Mouse (Mus musculus) embryonic facial prominence, embryonic 15.5 days (tissue): ENCODE measurements around the gene Dpf2. TPM values are rescaled to one million over a fixed set of nuclear protein-coding genes. Genes with fewer than 3 reads are reported as not detected.
A peak's percentile ranks its signal among the peaks of the same experiment; 100 is the strongest.

ENCODE experiments used
- ATAC-seq: fragments of 200-750 bp; cut with Nextera tagmentation; 2 replicates; pipeline ENCODE4 v1.8.0; 2017; ENCODE audit warnings: low read depth, moderate TSS enrichment; ENCODE audit not compliant: insufficient number of reproducible peaks, low FRiP score, low TSS enrichment
- H3K27ac ChIP-seq: fragments of 300-500 bp; sonication (generic); replicated peaks from 2 replicates; pipeline ENCODE4 v1.5.1; 2015; ENCODE audit warnings: mild to moderate bottlenecking, inconsistent platforms
- H3K27me3 ChIP-seq: fragments of 300-500 bp; sonication (generic); 2 replicates; pipeline ENCODE4 v1.6.1; 2015; ENCODE audit warnings: inconsistent platforms
- H3K36me3 ChIP-seq: fragments of 300-500 bp; sonication (generic); 2 replicates; pipeline ENCODE4 v1.6.1; 2015; ENCODE audit warnings: mild to moderate bottlenecking, inconsistent platforms
- H3K4me1 ChIP-seq: fragments of 300-500 bp; sonication (generic); 2 replicates; pipeline ENCODE4 v1.6.1; 2015; ENCODE audit warnings: inconsistent platforms
- H3K4me2 ChIP-seq: fragments of 300-500 bp; sonication (generic); replicated peaks from 2 replicates; pipeline ENCODE4 v1.6.1; 2015; ENCODE audit warnings: mild to moderate bottlenecking, inconsistent platforms
- H3K4me3 ChIP-seq: fragments of 300-500 bp; sonication (generic); replicated peaks from 2 replicates; pipeline ENCODE4 v1.5.1; 2015; ENCODE audit warnings: mild to moderate bottlenecking, inconsistent platforms
- H3K9ac ChIP-seq: fragments of 300-500 bp; sonication (generic); 2 replicates; pipeline ENCODE4 v1.6.1; 2015; ENCODE audit warnings: inconsistent platforms
- H3K9me3 ChIP-seq: fragments of 300-500 bp; sonication (generic); replicated peaks from 2 replicates; pipeline ENCODE4 v1.6.1; 2016; ENCODE audit warnings: inconsistent platforms
- WGBS: fragments of 180-500 bp; shearing (Covaris S2); methylation state at CpG from one replicate; pipeline ENCODE4 v1.1.7; 2015; 5-methylcytosine and 5-hydroxymethylcytosine counted together
- polyA plus RNA-seq: library from polyadenylated mRNA; unstranded; fragments of >200 nt; fragmentation: Nextera tagmentation; extraction: Ambion mirVana; gene quantifications from 2 replicates; pipeline ENCODE4 v1.2.1, GENCODE M21; 2015

Gene Dpf2
- polyA plus RNA-seq, 1 experiment from 2014 or later: 167 TPM

GRCm38 (mm10) chr19:5856604-5857003, 56.2 kb downstream of the Dpf2 start:
- no peaks in the 10 kb centered on the region for H3K27me3 ChIP-seq
- WGBS: 61% methylated on average over 9 of the region's 9 CpGs
- H3K9me3 ChIP-seq: no peaks in the 10 kb centered on the region
- no peak for ATAC-seq
- H3K9ac ChIP-seq: no peak overlapping the region
- H3K36me3 ChIP-seq: peaks cover 82% of the 10 kb centered on the region
- H3K4me1 ChIP-seq: 0 out of 2 replicates have a peak, but pooled peaks cover 2% of the 10 kb centered on the region
- H3K4me2 ChIP-seq: no peak overlapping the region
- no peak overlapping the region for H3K4me3 ChIP-seq
- H3K27ac ChIP-seq: no peak overlapping the region

GRCm38 (mm10) chr19:5852035-5852722, 60.6 kb downstream of the Dpf2 start:
- Histone ChIP-seq H3K27ac (peak overlapping the region; percentile 45; the same call in 1 of the 2 replicates), H3K4me2 (no peak overlapping the region), H3K27me3 (no peaks in the 10 kb centered on the region), H3K9me3 (no peaks in the 10 kb centered on the region), H3K36me3 (peaks cover 46% of the 10 kb centered on the region), H3K9ac (no peak overlapping the region), H3K4me1 (peaks cover 41% of the 10 kb centered on the region), H3K4me3 (no peak overlapping the region)
- WGBS: 81% methylated on average over 12 of the region's 12 CpGs
- no peak for ATAC-seq

DNA sequence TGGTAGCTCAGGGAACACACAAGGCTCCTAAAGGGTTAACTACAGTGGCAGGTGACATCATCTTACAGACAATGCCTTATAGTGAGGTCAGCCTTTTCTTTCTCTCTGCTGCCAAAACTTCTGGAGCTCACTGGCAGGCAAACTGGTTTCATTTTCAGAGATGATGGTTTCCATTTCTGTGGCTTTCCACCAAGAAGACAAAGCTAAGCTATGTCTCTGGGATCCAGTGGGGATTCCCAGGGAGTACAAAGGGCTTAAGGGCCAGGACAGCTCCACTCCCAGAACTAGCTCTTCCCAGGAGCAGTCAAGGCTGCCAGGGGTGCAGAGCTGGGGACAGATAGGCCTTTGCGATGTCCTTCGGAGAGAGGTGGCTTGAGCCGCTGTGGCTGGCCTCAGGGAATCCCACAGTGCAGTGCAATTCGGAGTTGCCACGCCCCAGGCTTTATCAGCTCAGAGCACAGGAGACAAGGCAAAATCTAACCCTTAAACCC, 61.3 kb downstream of the Dpf2 start:
- Histone ChIP-seq H3K9me3 (no peaks in the 10 kb centered on the region), H3K4me1 (peaks cover 47% of the 10 kb centered on the region), H3K4me2 (no peak overlapping the region), H3K36me3 (peaks cover 40% of the 10 kb centered on the region), H3K27me3 (no peaks in the 10 kb centered on the region), H3K27ac (peak overlapping the region; percentile 45), H3K4me3 (no peak overlapping the region), H3K9ac (no peak overlapping the region)
- WGBS: 64% methylated on average over 5 of the region's 5 CpGs
- ATAC-seq: no peak

GRCm38 (mm10) chr19:5850860-5851259, 62.0 kb downstream of the Dpf2 start:
- H3K27me3 ChIP-seq: no peaks in the 10 kb centered on the region
- no peaks in the 10 kb centered on the region for H3K9me3 ChIP-seq
- no peak for ATAC-seq
- no peak overlapping the region for H3K9ac ChIP-seq
- H3K4me2 ChIP-seq: no peak overlapping the region
- 84% methylated on average over 3 of the region's 3 CpGs for WGBS
- H3K36me3 ChIP-seq: peaks cover 33% of the 10 kb centered on the region
- H3K4me3 ChIP-seq: no peak overlapping the region
- peaks cover 53% of the 10 kb centered on the region for H3K4me1 ChIP-seq
- H3K27ac ChIP-seq: no peak overlapping the region

- Histone ChIP-seq H3K4me1 (peaks cover 58% of the 10 kb centered on the region), H3K4me3 (no peak overlapping the region)
Observed at GRCm38 (mm10) chr19:5849843-5850527, 62.8 kb downstream of the Dpf2 start.

DNA sequence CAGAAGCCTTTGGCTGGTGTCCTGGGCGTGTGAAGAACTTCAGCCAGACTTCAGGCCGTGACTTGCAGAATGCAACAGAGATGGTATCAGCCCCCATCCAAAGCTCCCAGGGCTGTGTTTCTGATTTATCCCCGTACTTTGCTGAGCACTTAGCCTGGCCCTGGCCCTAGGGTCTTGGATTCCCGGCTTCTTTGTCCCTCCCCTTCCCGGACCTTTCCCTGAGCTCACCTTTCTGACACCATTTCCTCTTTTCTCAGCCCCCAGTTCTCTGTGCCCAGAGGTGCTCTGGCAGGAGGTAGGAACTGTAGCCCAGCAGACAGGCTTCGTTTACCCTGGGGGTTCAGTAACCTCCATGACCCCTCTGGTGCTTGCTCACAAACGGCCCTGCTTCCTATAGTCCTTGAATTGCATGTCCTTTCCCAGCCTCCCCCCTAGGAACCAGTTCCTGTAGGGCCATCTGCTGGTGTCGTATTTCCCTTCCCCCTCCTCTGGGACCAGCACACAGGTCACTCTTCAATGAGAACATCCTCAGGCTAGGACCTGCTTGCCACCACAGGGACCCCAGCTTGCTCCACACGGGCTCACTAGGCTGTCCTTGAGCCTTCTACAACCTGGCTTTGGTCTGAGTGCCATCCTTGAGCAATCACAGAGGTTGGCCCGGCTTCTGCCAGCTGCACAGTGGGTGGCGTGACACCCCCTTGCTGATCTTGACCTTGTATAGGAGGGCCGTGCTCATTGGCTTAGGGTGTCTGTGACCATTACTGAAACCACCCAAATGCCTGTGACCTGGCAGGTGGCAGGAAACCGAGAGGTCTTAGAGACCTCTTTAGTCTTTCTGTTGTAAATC, 63.8 kb downstream of the Dpf2 start:
- Histone ChIP-seq H3K4me1 (peaks cover 68% of the 10 kb centered on the region), H3K27ac (peak overlapping the region; percentile 99), H3K27me3 (no peaks in the 10 kb centered on the region), H3K4me2 (peak overlapping the region; percentile 63), H3K36me3 (peaks cover 20% of the 10 kb centered on the region), H3K9ac (peak overlapping the region; percentile 26; the same call in 1 of the 2 replicates), H3K4me3 (no peak overlapping the region), H3K9me3 (no peaks in the 10 kb centered on the region)
- no peak for ATAC-seq
- WGBS: 32% methylated on average over 13 of the region's 13 CpGs

More at GRCm38 (mm10) chr19:5849843-5850527, 62.8 kb downstream of the Dpf2 start:
- no peak overlapping the region for H3K9ac ChIP-seq
- ATAC-seq: 0 out of 2 replicates have a peak, but pooled peaks have one; percentile 15
- H3K9me3 ChIP-seq: no peaks in the 10 kb centered on the region
- peak overlapping the region; percentile 99 for H3K27ac ChIP-seq
- no peak overlapping the region; the same call in 1 of the 2 replicates for H3K4me2 ChIP-seq
- H3K27me3 ChIP-seq: no peaks in the 10 kb centered on the region
- 27% methylated on average over 11 of the region's 11 CpGs for WGBS
- H3K36me3 ChIP-seq: peaks cover 24% of the 10 kb centered on the region

GRCm38 (mm10) chr19:5848032-5848825, 64.6 kb downstream of the Dpf2 start:
- peak overlapping the region; percentile 63 for H3K4me2 ChIP-seq
- H3K27ac ChIP-seq: peak overlapping the region; percentile 99
- 32% methylated on average over 14 of the region's 14 CpGs for WGBS
- no peaks in the 10 kb centered on the region for H3K9me3 ChIP-seq
- peaks cover 76% of the 10 kb centered on the region for H3K4me1 ChIP-seq
- peaks cover 19% of the 10 kb centered on the region for H3K36me3 ChIP-seq
- no peak overlapping the region for H3K4me3 ChIP-seq
- no peak overlapping the region for H3K9ac ChIP-seq
- H3K27me3 ChIP-seq: no peaks in the 10 kb centered on the region
- ATAC-seq: no peak

DNA sequence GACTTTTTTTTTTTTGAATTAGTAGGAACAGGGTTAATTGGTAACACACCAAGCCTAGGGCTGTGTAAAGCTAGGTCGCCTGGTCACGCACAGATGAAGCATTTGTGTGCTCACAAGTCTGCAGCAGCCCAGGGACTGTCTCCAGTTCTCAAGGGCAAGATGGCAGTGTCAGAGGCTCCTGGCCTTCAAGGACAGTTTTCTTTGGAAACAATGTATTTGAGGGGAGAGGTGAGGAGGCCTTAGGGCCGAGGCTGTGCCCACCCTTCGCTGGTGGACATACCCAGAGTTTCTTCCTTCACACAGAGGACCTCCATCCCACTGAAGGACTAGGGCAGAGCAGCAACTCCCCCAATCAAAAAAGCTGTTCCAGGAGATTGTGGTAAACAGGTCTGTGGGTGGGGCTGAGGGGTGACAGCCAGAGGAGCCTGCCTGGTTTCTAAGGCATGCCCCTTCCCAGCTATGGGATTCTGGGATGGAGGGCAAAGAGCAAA, 65.5 kb downstream of the Dpf2 start:
- H3K4me1 ChIP-seq: peaks cover 85% of the 10 kb centered on the region
- H3K36me3 ChIP-seq: peaks cover 10% of the 10 kb centered on the region
- WGBS: 33% methylated on average over 4 of the region's 4 CpGs
- no peaks in the 10 kb centered on the region for H3K9me3 ChIP-seq
- no peak for ATAC-seq
- H3K27me3 ChIP-seq: no peaks in the 10 kb centered on the region
- H3K9ac ChIP-seq: no peak overlapping the region
- H3K4me3 ChIP-seq: no peak overlapping the region
- peak overlapping the region; percentile 63 for H3K4me2 ChIP-seq
- H3K27ac ChIP-seq: peak overlapping the region; percentile 99

DNA sequence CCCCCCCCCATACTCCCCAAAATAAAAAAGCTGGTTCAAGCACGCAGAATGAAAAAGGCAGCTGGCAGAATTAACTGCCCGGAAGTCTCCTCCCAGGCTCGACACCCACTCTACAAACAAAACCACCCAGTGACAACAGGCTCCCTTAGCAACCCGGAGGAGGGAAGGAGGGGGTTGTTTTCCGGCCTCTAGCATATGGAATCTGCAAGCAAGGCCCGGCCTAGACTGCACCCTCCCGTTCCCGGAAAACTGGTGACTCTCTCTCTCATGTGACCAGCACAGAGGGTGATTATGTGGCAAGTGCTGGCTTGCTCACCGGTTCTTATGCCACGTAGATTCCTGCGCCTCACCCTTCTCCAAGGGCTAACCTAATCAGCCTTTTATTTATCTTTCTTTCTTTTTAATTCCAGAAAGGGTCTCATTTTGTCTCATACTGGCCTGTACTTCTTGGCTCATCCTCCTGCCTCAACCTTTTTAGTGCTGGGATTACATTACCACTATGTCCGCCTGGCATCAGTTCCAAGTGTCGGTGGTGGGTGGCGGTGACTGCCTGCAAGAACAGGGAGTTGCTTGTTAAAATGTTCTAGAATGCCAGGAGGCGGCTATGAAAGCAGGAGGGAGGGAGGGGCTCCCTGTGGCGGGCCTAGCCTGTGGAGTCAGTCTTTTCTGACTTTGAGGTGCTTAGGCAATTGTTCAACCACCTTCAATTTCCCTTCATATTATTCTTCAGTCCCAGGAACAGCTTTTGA, 66.1 kb downstream of the Dpf2 start:
- Histone ChIP-seq H3K4me1 (peaks cover 90% of the 10 kb centered on the region), H3K9ac (peak overlapping the region; percentile 18; the same call in 1 of the 2 replicates), H3K27me3 (no peaks in the 10 kb centered on the region), H3K9me3 (no peaks in the 10 kb centered on the region), H3K4me2 (peak overlapping the region; percentile 63), H3K27ac (peak overlapping the region; percentile 99), H3K36me3 (0 out of 2 replicates have a peak, but pooled peaks cover 6% of the 10 kb centered on the region), H3K4me3 (peak overlapping the region; percentile 45)
- WGBS: 2% methylated on average over 16 of the region's 16 CpGs
- peak; percentile 84 for ATAC-seq
